22 mouse cellular contexts compared by ENCODE assay signal in the genomic region with DNA sequence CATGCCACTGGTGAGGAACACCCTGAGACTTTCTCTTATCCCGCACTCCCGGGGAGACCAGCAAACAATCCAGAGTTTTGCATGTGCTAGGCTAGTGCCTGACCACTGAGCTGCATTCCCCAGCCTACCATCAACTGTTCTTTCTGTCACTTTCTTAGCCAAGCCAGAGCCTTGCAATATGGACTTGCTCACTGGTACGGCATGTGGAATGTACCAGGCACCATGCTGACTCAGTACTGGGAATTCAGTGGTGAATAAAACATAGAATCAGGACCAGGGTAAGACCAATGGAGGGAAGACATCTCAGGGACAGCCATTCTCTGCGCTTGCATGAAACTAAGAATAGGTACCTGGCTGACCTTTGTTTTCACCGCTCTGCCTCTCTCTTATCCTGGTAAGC. TPM values are rescaled to one million over a fixed set of nuclear protein-coding genes. Genes with fewer than 3 reads are reported as not detected.
A peak's percentile ranks its signal among the peaks of the same experiment; 100 is the strongest.
DNase-seq lines count a peak whose midpoint lies in the region; TF ChIP-seq lines count a peak whose summit lies in the region.
"Had no signal": no experiment of that assay in that cellular context is flagged by ENCODE, and none has a peak within 500 bp of the region (broad histone marks: within the 10 kb centered on the region; RNA-seq: fewer than 3 reads in every experiment).

No protein-coding gene starts in this region.

- no peak for TF ChIP-seq CTCF in olfactory bulb, adult 2 months (IDR thresholded peaks at IDR 0.05; ENCODE audit: insufficient read depth, low read depth, low read length)

- peak overlapping the region; percentile 9; the same call in 1 of the 2 replicates for H3K27ac ChIP-seq in olfactory bulb, adult 2 months (ENCODE audit: insufficient read depth, low read depth, low read length)
- no peak overlapping the region for H3K27ac ChIP-seq in hindbrain, embryonic 10.5 days
- H3K27ac ChIP-seq: embryonic facial prominence, embryonic 10.5 days; embryonic facial prominence, embryonic 12.5 days; forebrain, embryonic 13.5 days; forebrain, embryonic 15.5 days had no signal

- no peak for TF ChIP-seq POLR2A in olfactory bulb, adult 2 months (IDR thresholded peaks at IDR 0.05; ENCODE audit: insufficient read depth, low read depth, low read length)

- H3K4me1 ChIP-seq in olfactory bulb, adult 2 months (ENCODE audit: control insufficient read depth, insufficient read depth, low read length): peaks cover 60% of the 10 kb centered on the region
- no peaks in the 10 kb centered on the region for H3K4me1 ChIP-seq in hindbrain, embryonic 10.5 days (replicated peaks)
- H3K4me1 ChIP-seq: embryonic facial prominence, embryonic 12.5 days had no signal

- WGBS in olfactory bulb, adult 2 months: 83% methylated on average over 5 of the region's 5 CpGs
- 85% methylated on average over 5 of the region's 5 CpGs for WGBS in hindbrain, embryonic 10.5 days

- H3K27me3 ChIP-seq in hindbrain, embryonic 10.5 days (ENCODE audit: insufficient read depth, poor library complexity, severe bottlenecking): no peaks in the 10 kb centered on the region
- H3K27me3 ChIP-seq: embryonic facial prominence, embryonic 12.5 days; forebrain, embryonic 13.5 days; forebrain, embryonic 15.5 days; Patski had no signal

- H3K36me3 ChIP-seq in hindbrain, embryonic 10.5 days: no peaks in the 10 kb centered on the region
- H3K36me3 ChIP-seq: embryonic facial prominence, embryonic 10.5 days; embryonic facial prominence, embryonic 12.5 days; forebrain, embryonic 15.5 days had no signal

- DNase-seq in 3134 (ENCODE audit: extremely low read depth, insufficient read length, low spot score) (peak; percentile 33), 3T3-L1 (ENCODE audit: low read depth, low spot score) (peak; percentile 60)
- DNase-seq in frontal cortex, postnatal 14 days (ENCODE audit: low spot score in 2 of 2): no peak
- DNase-seq in hindbrain, embryonic 10.5 days (ENCODE audit: low spot score): no peak
- DNase-seq: adrenal gland, adult 8-10 months; adrenal gland, postnatal 14 days; adrenal gland, postnatal 36 days; cerebellum, adult 11-12 months; cerebellum, adult 2 months; cerebellum, adult 9-10 months; cerebellum, postnatal 10 days; cerebellum, postnatal 25 days; forebrain, postnatal 0 days had no signal

- H3K4me3 ChIP-seq in olfactory bulb, adult 2 months (ENCODE audit: insufficient read depth, low read depth, low read length): no peak overlapping the region
- no peak overlapping the region for H3K4me3 ChIP-seq in hindbrain, embryonic 10.5 days
- H3K4me3 ChIP-seq: embryonic facial prominence, embryonic 10.5 days; embryonic facial prominence, embryonic 12.5 days; forebrain, embryonic 13.5 days; forebrain, embryonic 15.5 days had no signal

- H3K9me3 ChIP-seq in hindbrain, embryonic 10.5 days: no peaks in the 10 kb centered on the region
- H3K9me3 ChIP-seq: embryonic facial prominence, embryonic 10.5 days; embryonic facial prominence, embryonic 12.5 days; forebrain, embryonic 13.5 days; forebrain, embryonic 15.5 days had no signal

RNA-seq across cellular contexts. Expression of a gene that starts 35.2 kb away (rescaled TPM):
- polyA plus RNA-seq in olfactory bulb, adult 2 months (2012; ENCODE audit: insufficient read depth, insufficient read length, low replicate concordance, missing spikeins): 104 and 138 TPM in 2 replicates
- 1.5 and 2.0 TPM in 2 replicates for polyA plus RNA-seq in hindbrain, embryonic 10.5 days (2016; fragmentation: Nextera tagmentation; extraction: Ambion mirVana)
- polyA plus RNA-seq: activated CD4-positive, CD25-positive, alpha-beta regulatory T cell, adult 4 months; C2C12; Patski had no signal

RNA-seq across cellular contexts. Expression of a gene that starts 35.6 kb away (rescaled TPM):
- polyA plus RNA-seq in olfactory bulb, adult 2 months (2012; ENCODE audit: insufficient read depth, insufficient read length, low replicate concordance, missing spikeins): not detected in 2 replicates
- 0.07 and 0.17 TPM in 2 replicates for polyA plus RNA-seq in hindbrain, embryonic 10.5 days (2016; fragmentation: Nextera tagmentation; extraction: Ambion mirVana)
- polyA plus RNA-seq: forebrain, embryonic 11.5 days; forebrain, embryonic 15.5 days had no signal

Comparison
In these comparisons a context has a peak if more than half of its experiments do, and no peak if none do; other contexts are left out.
1. DNase-seq: peak in 3134 (single experiment) and 3T3-L1 (single experiment); none in frontal cortex, postnatal 14 days (0 of 2) and hindbrain, embryonic 10.5 days (single experiment).
2. RNA of a gene that starts 35.2 kb away (polyA plus RNA-seq): 104 to 138 TPM in olfactory bulb, adult 2 months; 1.5 to 2.0 TPM in hindbrain, embryonic 10.5 days; every median in the first group is over 10 times any median in the second.